Mouse (Mus musculus) megakaryocyte progenitor cell, adult 5-6 weeks (primary cell): ENCODE measurements around the gene Sat2. TPM values are rescaled to one million over a fixed set of nuclear protein-coding genes. Genes with fewer than 3 reads are reported as not detected.

ENCODE experiments used
- ATAC-seq: replicated peaks from 2 replicates; pipeline ENCODE4 v1.8.0; 2016; ENCODE audit warnings: mild to moderate bottlenecking, moderate TSS enrichment, inconsistent platforms; ENCODE audit not compliant: poor library complexity
- total RNA-seq, 2 experiments: library from RNA; stranded (forward) in 1 of 2; stranded (reverse) in 1 of 2; fragments of 157-497, 149-512 nt in 1 of 2; fragments of 200-1000 nt in 1 of 2; gene quantifications; 2 replicates each; pipeline versions ENCODE4 v1.2.3 to v1.2.4; 2015 to 2017

The Sat2 gene
- total RNA-seq, 2 experiments from 2014 or later, result 0.37 TPM; not detected in 1

DNA sequence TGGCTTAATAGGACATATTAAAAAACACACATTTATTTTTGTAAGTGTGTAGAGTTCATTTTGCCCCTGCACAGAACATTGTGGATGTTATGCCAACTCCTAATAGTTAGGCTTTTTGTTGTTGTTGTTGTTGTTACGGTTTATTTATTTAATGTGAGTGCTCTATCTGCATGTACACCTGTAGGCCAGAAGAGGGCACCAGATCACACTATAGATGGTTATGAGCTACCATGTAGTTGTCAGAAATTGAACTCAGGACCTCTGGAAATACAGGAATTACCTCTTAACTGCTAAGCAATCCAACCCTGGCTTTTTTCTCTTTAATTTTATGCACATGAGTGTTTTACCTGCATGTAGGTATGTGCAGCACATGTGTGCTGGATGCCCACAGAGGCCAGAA lies 8.0 kb downstream of the Sat2 start:
- ATAC-seq, result no peak

DNA sequence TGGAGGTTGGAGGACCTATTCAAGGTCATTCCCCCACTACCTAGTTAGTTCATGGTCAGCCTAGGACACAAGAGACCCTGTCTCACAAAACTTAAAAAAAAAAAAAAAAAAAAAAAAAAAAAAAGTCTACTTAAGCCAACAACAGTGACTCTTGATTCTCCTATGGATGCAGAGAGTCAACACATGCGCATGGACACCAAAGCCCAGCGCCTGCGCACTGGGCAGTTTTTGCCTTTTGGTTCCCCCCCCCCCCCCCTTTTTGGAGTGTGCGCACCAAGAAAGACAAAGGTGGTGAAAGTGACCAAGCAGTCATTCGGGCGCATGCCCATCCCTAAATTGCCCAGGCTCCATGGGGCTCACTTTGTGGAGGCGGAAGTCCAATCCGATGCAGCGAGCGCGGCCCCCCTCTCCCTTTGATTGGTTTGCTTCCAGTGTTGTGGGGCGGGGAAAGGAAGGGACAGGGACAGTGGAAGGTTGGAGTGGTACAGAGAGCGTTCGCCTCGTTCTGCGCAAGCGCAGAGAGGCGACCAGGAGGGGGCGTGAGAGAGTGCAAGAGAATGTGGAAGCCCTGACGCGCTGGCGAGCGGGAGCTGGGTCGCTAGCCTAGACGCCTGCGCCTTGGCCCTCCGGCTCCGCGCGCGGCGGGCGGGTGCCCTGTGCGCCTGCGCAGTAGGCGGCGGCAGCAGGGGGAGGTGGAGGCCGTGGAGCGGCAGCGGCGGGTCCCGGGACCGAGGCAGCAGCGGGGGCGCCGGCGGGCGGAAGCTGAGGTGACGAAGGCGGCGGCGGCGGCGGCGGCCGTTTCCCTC lies 10.7 kb downstream of the Sat2 start, which contains the start of gene Fxr2:
Fxr2 (plus strand) TSS at position 707 of the 806 bp plus-strand sequence.
- peak; percentile 95 for ATAC-seq

- ATAC-seq, result peak; percentile 5; the same call in 1 of the 2 replicates
These were observed 11.5 kb downstream of the Sat2 start for GRCm38 (mm10) chr11:69633128-69633866.

GRCm38 (mm10) chr11:69635471-69635870 lies 13.6 kb downstream of the Sat2 start:
- ATAC-seq, result no peak

DNA sequence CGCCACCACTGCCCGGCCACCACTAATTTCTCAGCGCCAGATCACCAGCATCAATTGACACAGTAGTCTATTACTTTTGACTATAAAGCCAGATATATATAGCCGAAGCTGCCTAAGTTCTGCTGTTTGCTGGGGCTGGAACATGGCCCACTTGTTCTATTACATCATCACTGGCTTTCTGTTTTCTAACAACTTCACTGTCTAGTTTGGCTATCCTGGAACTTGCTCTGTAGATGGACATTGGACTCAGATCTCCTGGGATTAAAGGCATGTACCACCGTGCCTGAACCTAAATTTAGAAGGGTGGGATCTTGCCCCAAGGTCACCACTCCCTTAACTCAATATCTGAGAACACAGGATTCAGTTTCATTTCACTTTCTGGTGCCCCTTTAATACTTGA lies 24.0 kb downstream of the Sat2 start:
- ATAC-seq, result no peak

DNA sequence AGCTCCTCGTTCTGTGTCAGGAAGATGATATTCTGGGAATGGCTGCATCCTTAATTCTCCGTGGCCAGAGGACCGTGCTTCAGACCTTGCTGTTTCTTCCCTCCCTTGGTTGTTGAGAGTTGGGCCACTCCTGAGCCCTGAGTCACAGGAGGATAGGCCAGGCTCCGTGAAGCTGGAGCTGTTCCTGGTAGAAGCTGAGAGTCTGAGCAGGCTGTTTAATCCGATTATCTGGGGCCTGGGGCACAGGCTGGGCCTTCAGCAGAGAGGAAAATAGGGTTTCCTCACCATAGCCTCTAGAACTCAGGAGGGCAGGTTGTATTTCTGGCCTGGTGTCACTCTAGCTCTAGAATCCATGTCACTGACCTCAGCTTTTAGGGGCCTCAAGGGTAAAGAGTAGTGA lies 31.6 kb downstream of the Sat2 start:
- no peak for ATAC-seq

DNA sequence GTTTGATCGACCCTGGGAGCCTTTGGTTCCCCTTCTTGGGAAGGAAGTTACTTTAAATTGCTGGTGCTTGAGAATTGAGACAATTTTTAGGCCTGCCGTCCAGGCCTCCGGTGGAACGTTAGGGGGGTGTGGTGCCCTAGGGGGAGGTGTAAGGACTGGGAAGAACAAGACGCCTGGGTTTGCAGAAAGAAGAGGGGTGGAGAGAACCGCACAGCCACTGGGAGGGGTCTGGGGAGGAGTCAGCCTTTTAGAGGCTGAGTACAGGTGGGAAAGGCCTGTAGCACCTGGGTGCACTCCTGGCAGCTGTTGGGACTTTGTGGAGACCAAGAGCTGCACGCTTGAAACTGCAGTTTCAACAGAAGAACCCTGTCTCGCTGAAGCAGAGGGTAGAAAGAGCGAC lies 32.9 kb downstream of the Sat2 start:
- ATAC-seq, result no peak

DNA sequence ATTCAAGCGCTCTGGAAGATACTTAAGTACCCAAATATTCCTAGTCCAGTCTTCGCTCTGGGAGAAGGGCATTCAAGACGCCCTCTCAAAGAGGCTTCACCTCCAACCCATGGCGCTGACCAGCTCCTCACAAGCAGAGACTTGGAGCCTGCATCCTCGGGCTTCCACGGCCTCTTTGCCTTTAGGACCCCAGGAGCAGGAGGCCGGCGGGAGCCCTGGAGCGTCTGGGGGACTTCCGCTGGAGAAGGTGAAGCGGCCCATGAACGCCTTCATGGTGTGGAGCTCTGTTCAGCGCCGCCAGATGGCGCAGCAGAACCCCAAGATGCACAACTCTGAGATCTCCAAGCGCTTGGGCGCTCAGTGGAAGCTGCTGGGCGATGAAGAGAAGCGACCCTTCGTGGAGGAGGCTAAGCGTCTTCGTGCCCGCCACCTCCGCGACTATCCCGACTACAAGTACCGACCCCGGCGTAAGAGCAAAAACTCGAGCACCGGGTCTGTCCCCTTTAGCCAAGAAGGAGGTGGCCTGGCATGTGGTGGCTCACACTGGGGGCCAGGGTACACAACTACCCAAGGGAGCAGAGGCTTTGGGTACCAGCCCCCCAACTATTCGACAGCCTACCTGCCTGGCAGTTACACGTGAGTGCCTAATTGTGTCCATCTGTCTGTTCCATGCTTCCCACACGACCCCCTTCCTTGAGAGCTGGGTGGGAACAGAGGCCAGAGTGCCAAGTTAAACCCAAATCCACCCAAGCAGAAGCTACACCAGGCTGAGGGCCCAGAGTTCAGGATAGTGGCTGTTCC lies 33.6 kb downstream of the Sat2 start, which contains the start of gene Sox15:
Sox15 (plus strand) TSS at position 51 of the 801 bp plus-strand sequence.
- ATAC-seq, result peak; percentile 63

GRCm38 (mm10) chr11:69656065-69656455 lies 34.2 kb downstream of the Sat2 start:
- ATAC-seq, result no peak

DNA sequence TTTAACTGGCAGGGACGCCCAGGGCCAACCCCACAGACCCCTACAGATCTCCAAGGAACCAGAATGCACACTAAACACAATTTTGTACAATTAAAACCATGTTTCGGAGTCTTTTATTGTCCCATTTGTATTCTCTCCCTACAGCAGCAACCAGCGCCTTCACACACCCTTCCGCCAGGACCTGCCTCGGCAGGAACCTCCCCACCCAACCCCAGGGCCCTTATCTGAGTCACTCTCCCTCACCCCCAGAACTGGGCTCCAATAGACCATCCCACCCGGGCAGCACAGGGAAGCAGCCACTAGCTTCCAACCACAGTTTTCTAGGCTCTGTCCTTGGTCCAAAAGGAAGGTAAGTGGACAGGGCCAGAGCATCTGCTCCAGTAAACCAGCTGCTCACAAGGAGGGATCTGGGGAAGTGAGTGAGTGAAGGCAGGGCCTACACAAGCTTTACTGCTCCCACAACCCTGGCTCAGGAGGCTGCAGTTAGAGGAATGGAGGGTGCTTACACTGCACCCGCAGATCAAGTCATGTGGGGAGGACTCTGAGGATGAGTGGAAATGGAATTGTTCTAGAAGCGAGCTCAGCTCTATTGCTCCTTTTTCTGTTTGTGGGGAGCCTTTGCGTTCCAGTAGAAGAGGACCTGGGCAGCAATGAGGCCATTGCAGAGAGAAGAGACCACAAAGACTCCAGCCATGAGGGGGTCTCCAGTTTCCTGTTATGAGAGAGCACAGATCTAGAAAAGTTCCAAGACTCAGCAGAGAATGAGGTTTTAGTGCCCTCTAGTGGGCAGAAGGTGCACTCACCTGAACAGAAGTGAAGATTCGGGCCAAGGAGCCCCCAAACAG lies 35.0 kb downstream of the Sat2 start:
- ATAC-seq, result peak; percentile 45; the same call in 1 of the 2 replicates

GRCm38 (mm10) chr11:69657462-69657881 lies 35.6 kb downstream of the Sat2 start:
- no peak for ATAC-seq

DNA sequence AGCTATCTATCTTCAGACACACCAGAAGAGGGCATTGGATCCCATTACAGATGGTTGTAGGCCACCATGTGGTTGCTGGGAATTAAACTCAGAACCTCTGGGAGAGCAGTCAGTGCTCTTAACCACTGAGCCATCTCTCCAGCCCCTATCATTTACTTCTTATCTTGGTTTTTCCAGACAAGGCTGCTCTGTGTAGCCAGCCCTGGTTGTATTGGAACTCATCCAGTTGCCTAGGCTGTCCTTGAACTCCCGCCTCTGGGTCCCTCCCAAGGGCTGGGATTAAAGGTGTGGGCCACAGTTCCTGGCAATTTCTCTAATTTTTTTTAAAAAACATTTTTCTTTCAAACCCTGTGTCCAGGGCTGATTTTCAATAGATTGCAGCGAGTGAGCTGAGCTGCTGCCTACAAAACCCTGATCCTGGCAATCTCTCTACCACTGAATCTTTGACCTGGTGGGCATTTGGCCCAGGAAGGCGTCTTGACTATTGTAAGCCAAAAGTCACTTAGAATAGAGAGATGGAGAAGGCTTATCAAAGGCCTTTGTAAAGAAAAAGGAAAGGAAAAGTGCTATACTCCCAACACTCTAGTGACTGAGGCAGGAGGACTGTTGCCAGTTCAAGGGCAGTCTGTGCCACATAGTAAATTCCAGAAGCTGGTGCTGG lies 39.5 kb downstream of the Sat2 start:
- no peak for ATAC-seq

DNA sequence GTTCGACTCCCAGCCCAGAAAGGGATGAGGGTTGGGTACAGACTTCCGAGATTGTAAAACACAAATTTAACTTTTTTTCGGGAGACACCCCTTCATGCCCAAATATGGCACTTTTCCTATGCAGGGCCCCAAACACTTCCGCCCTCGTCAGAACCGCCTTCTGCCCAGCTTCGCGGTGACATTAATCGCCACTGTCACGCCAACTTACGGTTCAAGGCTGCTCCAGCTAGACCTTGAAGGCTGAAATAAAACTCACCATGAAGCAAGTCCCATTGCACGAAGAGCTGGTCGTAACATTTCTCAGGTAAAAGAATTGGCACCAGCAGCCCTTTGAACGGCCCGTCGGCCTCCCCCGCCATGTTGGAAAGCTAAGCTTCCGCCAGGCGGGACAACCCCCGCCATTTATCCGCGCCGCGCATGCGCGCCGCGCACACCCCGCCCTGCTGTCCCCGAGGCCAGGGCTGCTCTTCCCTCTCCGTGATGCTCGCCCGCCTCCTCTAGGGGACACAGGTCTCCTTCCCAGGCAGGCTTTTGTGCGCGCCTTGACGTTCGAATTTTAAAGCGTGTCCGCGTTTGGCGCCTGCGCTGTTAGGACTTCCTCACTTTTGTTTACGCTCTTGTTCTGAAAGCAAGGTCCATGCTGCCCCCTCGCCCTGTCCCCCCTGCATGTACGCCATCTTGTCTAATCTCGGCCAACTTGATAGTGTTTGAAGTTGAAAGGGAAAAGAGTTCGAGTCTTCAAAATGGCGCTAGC lies 40.6 kb downstream of the Sat2 start, which contains the start of gene Mpdu1:
Mpdu1 (minus strand) TSS at position 430 of the 754 bp plus-strand sequence.
- peak; percentile 77 for ATAC-seq

DNA sequence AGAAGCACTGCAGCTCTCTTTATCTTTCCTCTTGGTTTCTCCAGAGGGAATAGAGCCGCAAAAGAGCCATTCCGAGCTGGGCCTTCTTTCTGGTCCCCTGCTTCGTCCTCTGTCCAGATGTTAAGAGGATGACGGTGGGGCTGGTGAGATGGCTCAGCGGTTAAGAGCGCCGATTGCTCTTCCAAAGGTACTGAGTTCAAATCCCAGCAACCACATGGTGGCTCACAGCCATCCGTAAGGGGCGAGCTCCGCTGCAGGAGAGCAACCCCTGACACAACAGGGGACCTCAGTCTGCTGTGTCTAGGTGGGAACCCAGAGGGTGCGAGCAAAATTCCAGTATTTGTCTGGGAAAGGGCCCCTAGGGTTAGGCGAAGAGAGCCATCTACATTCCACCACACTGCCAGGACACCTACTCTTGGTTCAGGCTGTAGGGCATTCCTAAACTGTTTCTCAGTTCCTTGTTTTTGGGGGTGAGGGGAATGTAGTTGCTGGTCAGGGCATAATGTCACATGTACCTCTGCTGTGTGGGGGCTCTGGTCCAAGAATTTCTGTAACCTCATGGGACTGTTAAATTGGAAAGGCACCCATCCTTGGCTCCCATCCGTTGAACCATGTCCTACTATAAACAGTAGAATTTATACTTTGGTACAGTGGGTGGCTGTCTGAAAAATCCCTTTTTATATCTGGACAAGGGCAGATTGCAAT lies 41.3 kb downstream of the Sat2 start:
- no peak for ATAC-seq

- ATAC-seq, result no peak
These were observed 42.0 kb downstream of the Sat2 start for GRCm38 (mm10) chr11:69663795-69664194.

- ATAC-seq, result no peak
These were observed 43.0 kb downstream of the Sat2 start for GRCm38 (mm10) chr11:69664841-69665240.

DNA sequence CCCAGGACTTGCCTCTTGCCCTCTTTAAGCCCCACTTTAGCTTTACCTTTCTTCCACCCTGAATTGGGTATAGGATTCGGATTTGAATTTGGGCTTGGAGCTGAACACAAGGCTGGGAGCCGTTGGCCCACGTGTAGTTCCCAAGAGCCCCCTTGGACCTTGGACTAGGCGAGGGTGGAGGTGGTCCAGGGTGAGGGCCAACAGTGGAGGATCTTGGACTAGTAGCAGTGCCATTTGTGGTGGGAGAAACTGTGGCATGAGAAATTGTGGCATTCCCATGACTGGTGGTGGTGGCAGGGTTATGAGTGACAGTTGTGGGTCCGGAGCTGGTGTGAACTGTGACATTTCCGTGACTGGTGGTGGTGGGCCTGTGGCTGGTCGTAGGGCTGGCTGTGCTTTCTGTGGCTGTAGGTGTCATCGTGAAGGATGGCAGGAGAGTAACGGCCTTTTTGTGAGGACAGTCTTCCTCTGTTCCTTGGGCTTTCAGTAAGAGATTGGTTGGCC lies 43.7 kb downstream of the Sat2 start:
- ATAC-seq, result no peak
